Mouse (Mus musculus) intestine, embryonic 15.5 days (tissue): Measurements from ENCODE around the gene Egr4. TPM values are rescaled to one million over a fixed set of nuclear protein-coding genes. Genes with fewer than 3 reads are reported as not detected.
A peak's percentile ranks its signal among the peaks of the same experiment; 100 is the strongest.

Experiments used
- ATAC-seq: fragments of 200-750 bp; cut with Nextera tagmentation; 2 replicates; pipeline ENCODE4 v1.8.0; 2017; ENCODE audit warnings: moderate TSS enrichment, moderate library complexity
- H3K27ac ChIP-seq: fragments of 300-500 bp; sonication (generic); 2 replicates; pipeline ENCODE4 v1.5.1; 2015; ENCODE audit warnings: mild to moderate bottlenecking, inconsistent platforms
- H3K27me3 ChIP-seq: fragments of 300-500 bp; sonication (generic); replicated peaks from 2 replicates; pipeline ENCODE4 v1.6.1; 2015; ENCODE audit warnings: inconsistent platforms
- H3K36me3 ChIP-seq: fragments of 300-500 bp; sonication (generic); 2 replicates; pipeline ENCODE4 v1.6.1; 2015; ENCODE audit warnings: inconsistent platforms
- H3K4me1 ChIP-seq: fragments of 300-500 bp; sonication (generic); replicated peaks from 2 replicates; pipeline ENCODE4 v1.6.1; 2015; ENCODE audit warnings: inconsistent platforms
- H3K4me2 ChIP-seq: fragments of 300-500 bp; sonication (generic); replicated peaks from 2 replicates; pipeline ENCODE4 v1.6.1; 2015; ENCODE audit warnings: mild to moderate bottlenecking, inconsistent platforms
- H3K4me3 ChIP-seq: fragments of 300-500 bp; sonication (generic); replicated peaks from 2 replicates; pipeline ENCODE4 v1.5.1; 2015; ENCODE audit warnings: inconsistent platforms
- H3K9ac ChIP-seq: fragments of 300-500 bp; sonication (generic); 2 replicates; pipeline ENCODE4 v1.6.1; 2015; ENCODE audit warnings: inconsistent platforms
- H3K9me3 ChIP-seq: fragments of 300-500 bp; sonication (generic); 2 replicates; pipeline ENCODE4 v1.6.1; 2016; ENCODE audit warnings: inconsistent platforms
- WGBS: fragments of 180-500 bp; shearing (Covaris S2); methylation state at CpG from one replicate; pipeline ENCODE4 v1.1.7; 2015; 5-methylcytosine and 5-hydroxymethylcytosine counted together
- polyA plus RNA-seq: library from polyadenylated mRNA; unstranded; fragments of >200 nt; fragmentation: Nextera tagmentation; extraction: Ambion mirVana; gene quantifications from 2 replicates; pipeline ENCODE4 v1.2.1, GENCODE M21; 2015

Gene Egr4
- not detected in 2 replicates for polyA plus RNA-seq

GRCm38 (mm10) chr6:85513531-85513910, at the start of gene Egr4:
Gene Egr4 (minus strand): TSS chr6:85513589.
- Histone ChIP-seq H3K9me3 (no peaks in the 10 kb centered on the region), H3K9ac (0 out of 2 replicates have a peak within 1 kb of the TSS, but pooled peaks have one; percentile 5), H3K4me2 (peak within 1 kb of the TSS; percentile 93), H3K4me1 (peaks cover 24% of the 10 kb centered on the region), H3K27ac (no peak within 1 kb of the TSS), H3K27me3 (peaks cover 87% of the 10 kb centered on the region), H3K4me3 (peak within 1 kb of the TSS; percentile 46), H3K36me3 (no peaks in the 10 kb centered on the region)
- peak; percentile 70 for ATAC-seq
- 1% methylated on average over 38 of the region's 38 CpGs for WGBS

GRCm38 (mm10) chr6:85562374-85562773, 49.0 kb upstream of the Egr4 start:
- Histone ChIP-seq H3K4me3 (no peak overlapping the region), H3K9ac (no peak overlapping the region), H3K4me1 (no peaks in the 10 kb centered on the region), H3K27me3 (no peaks in the 10 kb centered on the region), H3K4me2 (no peak overlapping the region), H3K36me3 (no peaks in the 10 kb centered on the region), H3K9me3 (no peaks in the 10 kb centered on the region), H3K27ac (no peak overlapping the region)
- 30% methylated on average over 1 of the region's 1 CpGs for WGBS
- ATAC-seq = no peak

GRCm38 (mm10) chr6:85547642-85548041, 34.3 kb upstream of the Egr4 start:
- no peak for ATAC-seq
- Histone ChIP-seq H3K4me2 (no peak overlapping the region), H3K9me3 (no peaks in the 10 kb centered on the region), H3K27me3 (no peaks in the 10 kb centered on the region), H3K9ac (no peak overlapping the region), H3K27ac (no peak overlapping the region), H3K4me1 (no peaks in the 10 kb centered on the region), H3K36me3 (no peaks in the 10 kb centered on the region), H3K4me3 (no peak overlapping the region)
- WGBS = 87% methylated on average over 5 of the region's 5 CpGs

- Histone ChIP-seq H3K4me1 (no peaks in the 10 kb centered on the region), H3K9me3 (no peaks in the 10 kb centered on the region), H3K4me3 (no peak overlapping the region), H3K4me2 (no peak overlapping the region), H3K9ac (no peak overlapping the region), H3K36me3 (no peaks in the 10 kb centered on the region), H3K27ac (no peak overlapping the region), H3K27me3 (no peaks in the 10 kb centered on the region)
- no peak for ATAC-seq
- WGBS = 70% methylated on average over 13 of the region's 13 CpGs
These were observed 31.0 kb upstream of the Egr4 start for GRCm38 (mm10) chr6:85544251-85544881.

- H3K4me2 ChIP-seq = no peak overlapping the region
- no peak for ATAC-seq
- no peaks in the 10 kb centered on the region for H3K27me3 ChIP-seq
- 73% methylated on average over 10 of the region's 10 CpGs for WGBS
- no peaks in the 10 kb centered on the region for H3K4me1 ChIP-seq
- H3K9ac ChIP-seq = no peak overlapping the region
- no peaks in the 10 kb centered on the region for H3K9me3 ChIP-seq
- H3K36me3 ChIP-seq = no peaks in the 10 kb centered on the region
- H3K27ac ChIP-seq = no peak overlapping the region
- no peak overlapping the region for H3K4me3 ChIP-seq
These were observed 30.2 kb upstream of the Egr4 start for GRCm38 (mm10) chr6:85543351-85544175.

GRCm38 (mm10) chr6:85522825-85523224, 9.4 kb upstream of the Egr4 start:
- H3K4me1 ChIP-seq = no peaks in the 10 kb centered on the region

GRCm38 (mm10) chr6:85522026-85522425, 8.6 kb upstream of the Egr4 start:
- Histone ChIP-seq H3K4me3 (no peak overlapping the region), H3K9ac (no peak overlapping the region), H3K4me2 (no peak overlapping the region), H3K36me3 (no peaks in the 10 kb centered on the region), H3K9me3 (no peaks in the 10 kb centered on the region), H3K27me3 (peaks cover 12% of the 10 kb centered on the region; the same call in 1 of the 2 replicates), H3K4me1 (no peaks in the 10 kb centered on the region), H3K27ac (no peak overlapping the region)
- WGBS = 85% methylated on average over 5 of the region's 5 CpGs
- no peak for ATAC-seq

More at GRCm38 (mm10) chr6:85522825-85523224, 9.4 kb upstream of the Egr4 start:
- no peak for ATAC-seq
- Histone ChIP-seq H3K27ac (no peak overlapping the region), H3K4me2 (no peak overlapping the region), H3K9ac (no peak overlapping the region), H3K4me3 (no peak overlapping the region), H3K27me3 (0 out of 2 replicates have a peak, but pooled peaks cover 8% of the 10 kb centered on the region), H3K36me3 (no peaks in the 10 kb centered on the region), H3K9me3 (no peaks in the 10 kb centered on the region)
- WGBS = 84% methylated on average over 2 of the region's 2 CpGs

GRCm38 (mm10) chr6:85518091-85518693, 4.8 kb upstream of the Egr4 start:
- no peak for ATAC-seq
- peaks cover 5% of the 10 kb centered on the region for H3K4me1 ChIP-seq
- H3K9me3 ChIP-seq = no peaks in the 10 kb centered on the region
- H3K4me3 ChIP-seq = no peak overlapping the region
- WGBS = 46% methylated on average over 5 of the region's 5 CpGs
- H3K27me3 ChIP-seq = peaks cover 44% of the 10 kb centered on the region
- no peak overlapping the region for H3K4me2 ChIP-seq
- no peak overlapping the region for H3K9ac ChIP-seq
- no peaks in the 10 kb centered on the region for H3K36me3 ChIP-seq
- no peak overlapping the region for H3K27ac ChIP-seq

- no peaks in the 10 kb centered on the region for H3K9me3 ChIP-seq
- H3K27ac ChIP-seq = no peak overlapping the region
- H3K4me1 ChIP-seq = peaks cover 24% of the 10 kb centered on the region
- H3K4me3 ChIP-seq = no peak overlapping the region
- no peak overlapping the region for H3K9ac ChIP-seq
- peaks cover 66% of the 10 kb centered on the region for H3K27me3 ChIP-seq
- no peak overlapping the region for H3K4me2 ChIP-seq
- H3K36me3 ChIP-seq = no peaks in the 10 kb centered on the region
- ATAC-seq = no peak
- 86% methylated on average over 4 of the region's 4 CpGs for WGBS
These were observed 2.6 kb upstream of the Egr4 start for GRCm38 (mm10) chr6:85515941-85516340.

GRCm38 (mm10) chr6:85512577-85513530, 535 bp downstream of the Egr4 start:
- peaks cover 82% of the 10 kb centered on the region for H3K27me3 ChIP-seq
- 2% methylated on average over 77 of the region's 90 CpGs for WGBS
- H3K4me3 ChIP-seq = peak overlapping the region; percentile 46
- H3K9me3 ChIP-seq = no peaks in the 10 kb centered on the region
- no peak overlapping the region for H3K27ac ChIP-seq
- H3K36me3 ChIP-seq = no peaks in the 10 kb centered on the region
- peaks cover 24% of the 10 kb centered on the region for H3K4me1 ChIP-seq
- ATAC-seq = peak; percentile 12; the same call in 1 of the 2 replicates
- H3K4me2 ChIP-seq = peak overlapping the region; percentile 93
- 0 out of 2 replicates have a peak overlapping the region, but pooled peaks have one; percentile 5 for H3K9ac ChIP-seq

GRCm38 (mm10) chr6:85512056-85512440, 1.3 kb downstream of the Egr4 start:
- WGBS = under 1% methylated on average over 36 of the region's 36 CpGs
- Histone ChIP-seq H3K4me3 (peak overlapping the region; percentile 46), H3K27me3 (peaks cover 78% of the 10 kb centered on the region), H3K9me3 (no peaks in the 10 kb centered on the region), H3K27ac (no peak overlapping the region), H3K9ac (no peak overlapping the region), H3K4me1 (peaks cover 24% of the 10 kb centered on the region), H3K4me2 (peak overlapping the region; percentile 93), H3K36me3 (no peaks in the 10 kb centered on the region)
- ATAC-seq = no peak
